Mouse (Mus musculus) frontal cortex, postnatal 14 days (tissue): ENCODE results near the gene Gm21992.

ENCODE experiments used
- DNase-seq, 2 experiments: peaks; one replicate each; pipeline ENCODE4 v3.0.0; 2022; ENCODE audit warnings: low spot score in 2 of 2

The Gm21992 gene

GRCm38 (mm10) chr19:4712156-4712780 lies 99.1 kb downstream of the Gm21992 start:
- DNase-seq: no peak

DNA sequence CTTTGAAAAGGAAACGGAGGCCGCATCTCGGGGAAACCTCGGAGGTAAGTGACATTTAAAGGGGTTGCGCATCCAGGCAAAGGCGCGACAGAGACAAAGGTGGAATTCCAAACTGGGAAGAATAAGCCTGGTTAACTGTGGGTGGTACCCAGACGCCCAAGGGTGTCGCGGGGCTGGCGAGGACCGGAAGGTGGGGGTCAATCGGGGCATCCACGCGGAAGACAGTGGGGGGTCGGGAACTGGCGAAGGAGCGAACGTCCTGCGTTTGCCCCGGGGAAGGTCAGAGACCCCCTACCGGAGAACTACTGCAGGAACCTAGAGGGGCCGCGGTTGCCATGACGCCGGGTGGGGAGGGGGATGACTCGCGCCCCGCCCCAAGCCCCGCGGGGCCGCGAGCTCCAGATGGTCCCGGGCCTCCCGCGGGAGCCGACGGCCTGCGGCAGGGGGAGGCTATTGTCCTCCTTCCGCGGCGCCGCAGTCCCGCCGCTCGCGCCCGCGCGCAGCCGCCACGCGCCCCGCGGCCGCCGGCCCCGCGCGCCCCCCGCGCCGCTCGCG lies 99.7 kb downstream of the Gm21992 start:
- no peak for DNase-seq

GRCm38 (mm10) chr19:4711098-4711600 lies 100.3 kb downstream of the Gm21992 start, which contains the start of gene Sptbn2:
Gene Sptbn2 (plus strand): TSS chr19:4711167.
- peak; percentile 66 to 72 for DNase-seq

DNA sequence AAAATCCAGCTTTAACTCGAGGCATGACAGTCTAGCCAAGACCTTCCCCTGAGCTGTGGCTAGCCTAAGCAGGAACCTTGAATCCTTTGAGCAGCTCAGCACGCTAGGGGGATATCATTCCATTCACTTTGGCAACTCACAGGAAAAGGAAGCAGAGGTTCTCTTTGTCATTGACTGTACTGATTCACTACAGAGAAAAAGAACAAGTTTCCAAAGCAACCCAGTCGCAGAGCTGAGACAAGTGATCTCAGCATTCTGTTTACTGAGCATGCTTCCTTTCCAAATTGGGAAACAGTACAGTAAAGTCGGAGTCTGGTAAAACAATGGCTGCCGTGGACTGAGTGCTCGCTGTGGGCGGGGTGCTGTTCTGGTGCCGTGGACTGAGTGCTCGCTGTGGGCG lies 102.6 kb downstream of the Gm21992 start:
- no peak for DNase-seq

GRCm38 (mm10) chr19:4701221-4701620 lies 110.2 kb downstream of the Gm21992 start:
- no peak for DNase-seq

DNA sequence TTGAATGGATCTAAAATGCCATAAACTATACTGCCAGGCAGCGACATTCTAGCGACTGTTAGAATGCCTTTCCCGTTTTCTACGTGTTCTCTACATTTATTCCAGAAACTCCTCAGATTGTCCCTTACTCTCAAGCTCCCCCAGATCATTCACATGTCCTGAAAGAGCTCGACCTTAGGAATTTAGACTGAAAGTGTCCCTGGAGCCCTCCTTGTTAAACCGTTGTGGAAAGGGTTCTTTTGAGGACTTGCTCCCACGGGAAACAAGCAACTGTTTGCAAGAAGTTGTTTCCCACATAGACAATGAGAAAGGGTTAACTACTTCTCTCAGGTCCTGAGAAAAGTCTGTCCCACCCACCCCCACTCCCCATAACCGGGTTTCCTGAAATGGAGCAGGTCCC lies 110.8 kb downstream of the Gm21992 start:
- no peak for DNase-seq

DNA sequence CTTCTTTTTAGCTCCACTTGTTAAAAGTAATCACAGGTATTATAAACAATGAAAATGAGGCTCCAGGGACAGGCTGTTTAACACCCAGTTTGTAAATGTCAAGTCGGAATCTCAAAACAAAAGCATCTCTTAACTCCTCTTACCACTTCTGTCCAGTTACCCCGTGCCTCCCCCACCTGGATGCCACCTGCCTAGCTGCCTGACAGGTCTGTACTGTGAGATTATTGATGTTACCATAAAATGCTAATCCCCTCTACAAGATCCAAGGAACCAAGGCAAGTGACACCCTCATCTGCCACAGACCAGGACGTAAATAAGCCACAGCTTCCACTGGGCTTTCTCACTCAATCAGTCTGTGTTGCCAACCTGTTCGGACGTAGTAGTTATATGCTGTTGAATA lies 111.6 kb downstream of the Gm21992 start:
- no peak for DNase-seq

DNA sequence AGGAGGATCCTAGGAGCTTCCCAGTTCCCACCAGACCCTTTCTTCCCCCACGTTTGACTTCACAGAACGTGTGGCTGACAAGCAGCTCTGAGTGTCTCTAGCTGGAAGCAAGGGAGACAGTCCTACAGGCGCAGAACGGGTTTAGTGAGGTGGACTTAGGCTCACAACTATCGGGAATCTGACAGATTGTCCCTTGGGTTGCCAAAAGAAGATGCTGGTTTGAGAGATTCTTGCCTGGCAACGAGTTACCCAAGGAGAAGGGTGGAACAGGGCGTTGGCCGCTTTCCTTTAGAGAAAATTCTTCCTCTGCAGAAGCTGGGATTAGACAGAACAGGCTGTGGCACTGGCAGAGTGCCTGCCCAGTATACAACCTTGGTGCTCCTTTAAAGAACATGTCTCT lies 112.6 kb downstream of the Gm21992 start:
- peak in 1 of 2 experiments; percentile 43 for DNase-seq

DNA sequence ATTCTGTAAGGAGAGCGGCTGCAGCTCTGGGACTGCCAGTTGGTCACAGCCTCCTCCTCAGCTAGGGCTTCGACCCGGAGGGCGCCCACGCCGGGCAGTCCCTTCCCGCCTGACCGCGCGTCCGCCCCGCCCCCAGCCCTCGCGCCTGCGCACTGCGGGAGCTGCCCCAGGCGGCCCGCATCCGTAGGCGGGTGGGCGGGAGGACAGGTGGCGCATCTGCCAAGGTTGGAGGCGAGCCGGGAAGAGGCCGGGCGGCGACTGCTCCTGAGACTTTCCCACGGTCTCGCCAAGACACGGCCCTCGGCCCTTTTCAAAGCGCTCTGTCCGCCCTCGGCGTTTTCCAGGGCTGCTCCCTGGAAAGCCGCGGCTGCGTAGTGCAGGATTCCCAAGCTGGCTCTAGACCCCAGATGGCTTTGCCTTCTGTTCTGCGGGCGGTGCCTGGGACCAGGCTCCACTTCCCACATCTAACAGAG lies 113.2 kb downstream of the Gm21992 start, which contains the start of gene Gm960:
Gene Gm960 (minus strand): TSS at position 464 of the 473 bp plus-strand sequence.
- DNase-seq: peak in 1 of 2 experiments; percentile 79

GRCm38 (mm10) chr19:4697721-4698120 lies 113.7 kb downstream of the Gm21992 start:
- peak in 1 of 2 experiments; percentile 13 for DNase-seq

GRCm38 (mm10) chr19:4697121-4697520 lies 114.3 kb downstream of the Gm21992 start:
- no peak for DNase-seq

DNA sequence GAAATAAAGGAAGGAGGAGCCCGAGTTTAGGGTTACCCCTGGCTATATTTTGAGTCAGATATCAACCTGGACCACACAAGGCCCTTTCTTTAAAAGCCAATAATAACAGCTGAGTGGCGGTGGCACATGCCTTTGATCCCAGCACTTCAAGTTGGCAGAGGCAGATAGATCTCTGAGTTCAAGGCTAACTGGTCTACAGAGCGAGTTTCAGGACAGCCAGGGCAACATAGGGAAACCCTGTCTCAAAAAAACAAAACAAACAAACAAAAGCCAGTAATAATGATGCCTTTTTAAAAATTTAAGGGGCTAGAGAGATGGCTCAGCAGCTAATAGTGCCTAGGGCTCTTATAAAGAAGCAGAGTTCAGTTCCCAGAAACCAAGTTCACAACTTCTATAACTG lies 117.1 kb downstream of the Gm21992 start:
- no peak for DNase-seq
